In genomic region chr14:15355512-15355911, GRCm38 (mm10) we compare ENCODE assay signal across 9 mouse cellular contexts.
DNase-seq lines count a peak whose midpoint lies in the region; ATAC-seq lines count a peak whose summit lies in the region.
"Had no signal": no experiment of that assay in that cellular context is flagged by ENCODE, and none has a peak within 500 bp of the region (broad histone marks: within the 10 kb centered on the region; RNA-seq: fewer than 3 reads in every experiment).

No protein-coding gene starts in this region.

- no peak overlapping the region for H3K4me2 ChIP-seq in midbrain, embryonic 16.5 days (ENCODE audit: low read length)
- no peak overlapping the region for H3K4me2 ChIP-seq in limb, embryonic 11.5 days (ENCODE audit: low read depth, severe bottlenecking)
- H3K4me2 ChIP-seq: embryonic facial prominence, embryonic 15.5 days had no signal

- ATAC-seq in midbrain, embryonic 16.5 days, result no peak
- ATAC-seq in cerebellum, adult (ENCODE audit: insufficient number of reproducible peaks, low FRiP score, low TSS enrichment), result peak; percentile 45; the same call in 1 of the 2 replicates
- ATAC-seq in limb, embryonic 11.5 days (ENCODE audit: insufficient number of reproducible peaks, low FRiP score, low TSS enrichment, low read depth), result no peak

- H3K9me3 ChIP-seq in midbrain, embryonic 10.5 days (replicated peaks), result no peaks in the 10 kb centered on the region
- no peaks in the 10 kb centered on the region for H3K9me3 ChIP-seq in midbrain, embryonic 16.5 days (replicated peaks; ENCODE audit: control insufficient read depth, low read length, poor library complexity, severe bottlenecking)
- H3K9me3 ChIP-seq in limb, embryonic 11.5 days (ENCODE audit: control insufficient read depth, low read length), result no peaks in the 10 kb centered on the region
- H3K9me3 ChIP-seq: embryonic facial prominence, embryonic 15.5 days had no signal

- no peaks in the 10 kb centered on the region for H3K36me3 ChIP-seq in midbrain, embryonic 10.5 days
- no peaks in the 10 kb centered on the region for H3K36me3 ChIP-seq in midbrain, embryonic 16.5 days (ENCODE audit: control insufficient read depth, insufficient read depth, low read length)
- no peaks in the 10 kb centered on the region for H3K36me3 ChIP-seq in limb, embryonic 11.5 days (ENCODE audit: control insufficient read depth, insufficient read depth, low read length)
- H3K36me3 ChIP-seq: embryonic facial prominence, embryonic 15.5 days had no signal

- DNase-seq in midbrain, embryonic 10.5 days (ENCODE audit: low spot score), result peak; percentile 66
- peak; percentile 49 to 93 for DNase-seq in frontal cortex, adult 2 months (ENCODE audit: extremely low spot score in 1 of 2, low spot score in 1 of 2)
- peak; percentile 28 to 77 for DNase-seq in kidney, adult 8-10 months
- DNase-seq in limb, embryonic 11.5 days (ENCODE audit: low spot score), result peak; percentile 86
- peak; percentile 56 for DNase-seq in ovary, postnatal 10 days (ENCODE audit: low spot score)
- peak; percentile 83 for DNase-seq in thymus, postnatal 0 days (ENCODE audit: low spot score)

- no peak overlapping the region for H3K9ac ChIP-seq in midbrain, embryonic 16.5 days (ENCODE audit: low read depth, low read length)
- no peak overlapping the region for H3K9ac ChIP-seq in limb, embryonic 11.5 days (ENCODE audit: low read length)
- H3K9ac ChIP-seq: embryonic facial prominence, embryonic 15.5 days had no signal

- 23% methylated on average over 3 of the region's 3 CpGs for WGBS in midbrain, embryonic 10.5 days
- 21% methylated on average over 3 of the region's 3 CpGs for WGBS in midbrain, embryonic 16.5 days
- WGBS in limb, embryonic 11.5 days, result 20% methylated on average over 3 of the region's 3 CpGs

- no peak overlapping the region for H3K27ac ChIP-seq in midbrain, embryonic 10.5 days (replicated peaks)
- no peak overlapping the region for H3K27ac ChIP-seq in midbrain, embryonic 16.5 days (ENCODE audit: low read length)
- no peak overlapping the region for H3K27ac ChIP-seq in limb, embryonic 11.5 days (replicated peaks; ENCODE audit: low read depth, low read length)
- H3K27ac ChIP-seq: embryonic facial prominence, embryonic 15.5 days had no signal

- H3K4me3 ChIP-seq in midbrain, embryonic 10.5 days, result no peak overlapping the region
- H3K4me3 ChIP-seq in midbrain, embryonic 16.5 days (ENCODE audit: low read depth, low read length), result no peak overlapping the region
- no peak overlapping the region for H3K4me3 ChIP-seq in limb, embryonic 11.5 days (ENCODE audit: low read depth, low read length)
- H3K4me3 ChIP-seq: embryonic facial prominence, embryonic 15.5 days had no signal

- H3K27me3 ChIP-seq in midbrain, embryonic 10.5 days (ENCODE audit: low read depth, poor library complexity, severe bottlenecking), result no peaks in the 10 kb centered on the region
- H3K27me3 ChIP-seq in midbrain, embryonic 16.5 days (ENCODE audit: control insufficient read depth, insufficient read depth, low read depth, low read length), result no peaks in the 10 kb centered on the region
- no peaks in the 10 kb centered on the region for H3K27me3 ChIP-seq in limb, embryonic 11.5 days (ENCODE audit: control insufficient read depth, insufficient read depth, low read length)
- H3K27me3 ChIP-seq: embryonic facial prominence, embryonic 15.5 days had no signal

- no peaks in the 10 kb centered on the region for H3K4me1 ChIP-seq in midbrain, embryonic 10.5 days
- H3K4me1 ChIP-seq in midbrain, embryonic 16.5 days (ENCODE audit: control insufficient read depth, insufficient read depth, low read length), result peaks cover 3% of the 10 kb centered on the region; the same call in 1 of the 2 replicates
- H3K4me1 ChIP-seq in limb, embryonic 11.5 days (ENCODE audit: control insufficient read depth, insufficient read depth, low read length), result no peaks in the 10 kb centered on the region
- H3K4me1 ChIP-seq: embryonic facial prominence, embryonic 15.5 days had no signal
